Mouse (Mus musculus): Measurements from ENCODE around the gene Lss. TPM values are rescaled to one million over a fixed set of nuclear protein-coding genes. Genes with fewer than 3 reads are reported as not detected.

Gene Lss
- polyA plus RNA-seq, 1 experiment = 32.8 TPM

GRCm38 (mm10) chr10:76551556-76551955 is 20.2 kb downstream of the Lss start:
- H3K27ac ChIP-seq (ENCODE audit: insufficient read depth, low read length) = no peak overlapping the region
- no peak overlapping the region for H3K4me3 ChIP-seq (ENCODE audit: insufficient read depth, low read length)
- no peak for TF ChIP-seq POLR2A (IDR thresholded peaks at IDR 0.05; ENCODE audit: low read depth, low read length)
- no peak for TF ChIP-seq CTCF (IDR thresholded peaks at IDR 0.05; ENCODE audit: borderline replicate concordance, insufficient read depth, low read length)
- no peaks in the 10 kb centered on the region for H3K4me1 ChIP-seq (ENCODE audit: control insufficient read depth, insufficient read depth, low read length)

GRCm38 (mm10) chr10:76554061-76554460 is 22.7 kb downstream of the Lss start:
- TF ChIP-seq CTCF (IDR thresholded peaks at IDR 0.05; ENCODE audit: borderline replicate concordance, insufficient read depth, low read length) (no peak), POLR2A (IDR thresholded peaks at IDR 0.05; ENCODE audit: low read depth, low read length) (no peak)
- Histone ChIP-seq H3K4me1 (ENCODE audit: control insufficient read depth, insufficient read depth, low read length) (no peaks in the 10 kb centered on the region), H3K4me3 (ENCODE audit: insufficient read depth, low read length) (no peak overlapping the region), H3K27ac (ENCODE audit: insufficient read depth, low read length) (no peak overlapping the region)

GRCm38 (mm10) chr10:76561972-76562371 is 30.6 kb downstream of the Lss start, which contains the start of gene Spatc1l:
TSS of gene Spatc1l (plus strand) at chr10:76562272.
- no peak for TF ChIP-seq CTCF (IDR thresholded peaks at IDR 0.05; ENCODE audit: borderline replicate concordance, insufficient read depth, low read length)
- TF ChIP-seq POLR2A (IDR thresholded peaks at IDR 0.05; ENCODE audit: low read depth, low read length) = no peak

GRCm38 (mm10) chr10:76569996-76570685 is 38.8 kb downstream of the Lss start:
- TF ChIP-seq POLR2A (IDR thresholded peaks at IDR 0.05; ENCODE audit: low read depth, low read length) (no peak), CTCF (IDR thresholded peaks at IDR 0.05; ENCODE audit: borderline replicate concordance, insufficient read depth, low read length) (no peak)
- Histone ChIP-seq H3K27ac (ENCODE audit: insufficient read depth, low read length) (no peak overlapping the region), H3K4me3 (ENCODE audit: insufficient read depth, low read length) (no peak overlapping the region), H3K4me1 (ENCODE audit: control insufficient read depth, insufficient read depth, low read length) (no peaks in the 10 kb centered on the region)

More at GRCm38 (mm10) chr10:76561972-76562371, 30.6 kb downstream of the Lss start, which contains the start of gene Spatc1l:
- no peaks in the 10 kb centered on the region for H3K4me1 ChIP-seq (ENCODE audit: control insufficient read depth, insufficient read depth, low read length)
- no peak within 1 kb of the TSS for H3K4me3 ChIP-seq (ENCODE audit: insufficient read depth, low read length)
- H3K27ac ChIP-seq (ENCODE audit: insufficient read depth, low read length) = no peak within 1 kb of the TSS

- no peak for TF ChIP-seq CTCF (IDR thresholded peaks at IDR 0.05; ENCODE audit: borderline replicate concordance, insufficient read depth, low read length)
- no peak for TF ChIP-seq POLR2A (IDR thresholded peaks at IDR 0.05; ENCODE audit: low read depth, low read length)
- no peaks in the 10 kb centered on the region for H3K4me1 ChIP-seq (ENCODE audit: control insufficient read depth, insufficient read depth, low read length)
- no peak overlapping the region for H3K27ac ChIP-seq (ENCODE audit: insufficient read depth, low read length)
- H3K4me3 ChIP-seq (ENCODE audit: insufficient read depth, low read length) = no peak overlapping the region
These were observed 39.7 kb downstream of the Lss start for GRCm38 (mm10) chr10:76571070-76571469.

GRCm38 (mm10) chr10:76572151-76572550 is 40.8 kb downstream of the Lss start:
- Histone ChIP-seq H3K27ac (ENCODE audit: insufficient read depth, low read length) (no peak overlapping the region), H3K4me1 (ENCODE audit: control insufficient read depth, insufficient read depth, low read length) (no peaks in the 10 kb centered on the region), H3K4me3 (ENCODE audit: insufficient read depth, low read length) (no peak overlapping the region)
- TF ChIP-seq CTCF (IDR thresholded peaks at IDR 0.05; ENCODE audit: borderline replicate concordance, insufficient read depth, low read length) (no peak), POLR2A (IDR thresholded peaks at IDR 0.05; ENCODE audit: low read depth, low read length) (no peak)

GRCm38 (mm10) chr10:76575374-76575773 is 44.0 kb downstream of the Lss start, which contains the start of gene Ftcd:
TSS of gene Ftcd (plus strand) at chr10:76575648.
- no peak for TF ChIP-seq POLR2A (IDR thresholded peaks at IDR 0.05; ENCODE audit: low read depth, low read length)
- TF ChIP-seq CTCF (IDR thresholded peaks at IDR 0.05; ENCODE audit: borderline replicate concordance, insufficient read depth, low read length) = no peak
- no peaks in the 10 kb centered on the region for H3K4me1 ChIP-seq (ENCODE audit: control insufficient read depth, insufficient read depth, low read length)
- H3K4me3 ChIP-seq (ENCODE audit: insufficient read depth, low read length) = no peak within 1 kb of the TSS
- H3K27ac ChIP-seq (ENCODE audit: insufficient read depth, low read length) = no peak within 1 kb of the TSS

GRCm38 (mm10) chr10:76576920-76577319 is 45.5 kb downstream of the Lss start:
- TF ChIP-seq POLR2A (IDR thresholded peaks at IDR 0.05; ENCODE audit: low read depth, low read length) (no peak), CTCF (IDR thresholded peaks at IDR 0.05; ENCODE audit: borderline replicate concordance, insufficient read depth, low read length) (no peak)
- Histone ChIP-seq H3K4me3 (ENCODE audit: insufficient read depth, low read length) (no peak overlapping the region), H3K4me1 (ENCODE audit: control insufficient read depth, insufficient read depth, low read length) (no peaks in the 10 kb centered on the region), H3K27ac (ENCODE audit: insufficient read depth, low read length) (no peak overlapping the region)

- H3K27ac ChIP-seq (ENCODE audit: insufficient read depth, low read length) = no peak overlapping the region
- no peaks in the 10 kb centered on the region for H3K4me1 ChIP-seq (ENCODE audit: control insufficient read depth, insufficient read depth, low read length)
- TF ChIP-seq CTCF (IDR thresholded peaks at IDR 0.05; ENCODE audit: borderline replicate concordance, insufficient read depth, low read length) = no peak
- no peak for TF ChIP-seq POLR2A (IDR thresholded peaks at IDR 0.05; ENCODE audit: low read depth, low read length)
- no peak overlapping the region for H3K4me3 ChIP-seq (ENCODE audit: insufficient read depth, low read length)
These were observed 52.8 kb downstream of the Lss start for GRCm38 (mm10) chr10:76584138-76584537.

GRCm38 (mm10) chr10:76586190-76586589 is 54.8 kb downstream of the Lss start:
- Histone ChIP-seq H3K4me3 (ENCODE audit: insufficient read depth, low read length) (no peak overlapping the region), H3K27ac (ENCODE audit: insufficient read depth, low read length) (no peak overlapping the region), H3K4me1 (ENCODE audit: control insufficient read depth, insufficient read depth, low read length) (no peaks in the 10 kb centered on the region)
- TF ChIP-seq POLR2A (IDR thresholded peaks at IDR 0.05; ENCODE audit: low read depth, low read length) (no peak), CTCF (IDR thresholded peaks at IDR 0.05; ENCODE audit: borderline replicate concordance, insufficient read depth, low read length) (no peak)
